Mouse (Mus musculus) heart, embryonic 10.5 days (tissue): ENCODE results near the gene Gm13420. TPM values are rescaled to one million over a fixed set of nuclear protein-coding genes. Genes with fewer than 3 reads are reported as not detected.
"Not testable (repeated sequence)": the region's sequence is repeated elsewhere in the genome, so short reads cannot be mapped to it uniquely, and the experiment has no call there.

ENCODE experiments used
- DNase-seq: peaks from one replicate; pipeline ENCODE4 v3.0.0-alpha.2; 2017; ENCODE audit warnings: low spot score
- H3K27ac ChIP-seq: fragments of 300-500 bp; sonication (generic); 2 replicates; pipeline ENCODE4 v1.5.1; 2016; ENCODE audit warnings: mild to moderate bottlenecking
- H3K27me3 ChIP-seq: fragments of 300-500 bp; sonication (generic); 2 replicates; pipeline ENCODE4 v1.6.1; 2016; ENCODE audit warnings: mild to moderate bottlenecking; ENCODE audit not compliant: poor library complexity, insufficient read depth, severe bottlenecking
- H3K36me3 ChIP-seq: fragments of 300-500 bp; sonication (generic); 2 replicates; pipeline ENCODE4 v1.6.1; 2016; ENCODE audit warnings: mild to moderate bottlenecking, moderate library complexity
- H3K4me1 ChIP-seq: fragments of 300-500 bp; sonication (generic); 2 replicates; pipeline ENCODE4 v1.6.1; 2016; ENCODE audit warnings: mild to moderate bottlenecking
- H3K4me3 ChIP-seq: fragments of 300-500 bp; sonication (generic); 2 replicates; pipeline ENCODE4 v1.5.1; 2016; ENCODE audit warnings: mild to moderate bottlenecking, moderate library complexity
- H3K9me3 ChIP-seq: fragments of 300-500 bp; sonication (generic); 2 replicates; pipeline ENCODE4 v1.6.1; 2016; ENCODE audit warnings: mild to moderate bottlenecking, moderate library complexity
- whole genome bisulfite sequencing: fragments of 180-500 bp; shearing (Covaris S2); methylation state at CpG from one replicate; pipeline ENCODE4 v1.1.7; 2016; 5-methylcytosine and 5-hydroxymethylcytosine counted together
- polyA plus RNA-seq: library from polyadenylated mRNA; unstranded; fragments of >200 nt; fragmentation: Nextera tagmentation; extraction: Ambion mirVana; gene quantifications from 2 replicates; pipeline ENCODE4 v1.2.1, GENCODE M21; 2016

The Gm13420 gene
- polyA plus RNA-seq, 1 experiment from 2014 or later: 0.28 TPM

DNA sequence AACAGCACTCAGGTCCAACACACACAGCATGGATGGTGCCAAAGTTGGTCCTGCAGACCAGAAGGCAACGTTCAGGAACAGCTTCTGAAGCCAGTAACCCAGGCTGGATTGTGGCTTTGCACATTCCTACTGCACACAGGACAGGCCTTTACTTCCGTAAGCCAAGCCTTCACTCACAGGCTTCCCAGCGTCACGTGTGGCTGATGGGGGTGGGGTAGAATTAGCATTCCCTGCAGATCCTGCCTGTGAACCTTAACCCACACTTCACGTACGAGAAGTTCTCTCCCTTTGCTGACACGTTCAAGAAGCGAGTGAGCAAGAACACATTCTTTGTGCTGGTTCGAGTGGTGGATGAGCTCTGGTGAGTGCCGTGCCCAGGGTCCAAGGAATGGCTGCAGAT lies 18.9 kb downstream of the Gm13420 start:
- H3K4me3 ChIP-seq: no peak overlapping the region
- no peak for DNase-seq
- WGBS: 80% methylated on average over 10 of the region's 10 CpGs
- no peaks in the 10 kb centered on the region for H3K27me3 ChIP-seq
- no peak overlapping the region for H3K27ac ChIP-seq
- peaks cover 9% of the 10 kb centered on the region for H3K4me1 ChIP-seq
- H3K9me3 ChIP-seq: no peaks in the 10 kb centered on the region
- peaks cover 93% of the 10 kb centered on the region for H3K36me3 ChIP-seq

DNA sequence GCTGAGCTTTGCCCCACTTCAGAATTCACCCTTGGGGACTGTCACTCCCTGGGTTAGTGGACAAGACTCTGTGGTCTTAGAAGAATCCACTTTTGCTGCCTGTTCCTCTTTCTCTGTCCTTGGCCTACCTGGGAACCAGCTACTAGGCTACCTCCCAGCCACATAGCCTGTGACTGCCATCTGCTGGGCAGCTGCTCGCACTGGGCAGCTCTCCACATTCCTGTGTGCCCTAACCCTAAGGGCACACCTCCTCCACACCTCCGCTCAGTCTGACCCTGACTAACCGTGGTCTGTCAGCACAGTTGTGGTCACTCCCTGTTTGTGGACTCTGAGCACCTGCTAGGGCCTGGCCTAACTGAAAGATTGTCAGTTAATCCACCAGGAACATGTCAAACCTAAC lies 19.9 kb downstream of the Gm13420 start:
- Histone ChIP-seq H3K9me3 (no peaks in the 10 kb centered on the region), H3K36me3 (peaks cover 93% of the 10 kb centered on the region), H3K27ac (no peak overlapping the region), H3K4me1 (no peaks in the 10 kb centered on the region), H3K27me3 (no peaks in the 10 kb centered on the region), H3K4me3 (no peak overlapping the region)
- DNase-seq: no peak
- 60% methylated on average over 3 of the region's 3 CpGs for WGBS

DNA sequence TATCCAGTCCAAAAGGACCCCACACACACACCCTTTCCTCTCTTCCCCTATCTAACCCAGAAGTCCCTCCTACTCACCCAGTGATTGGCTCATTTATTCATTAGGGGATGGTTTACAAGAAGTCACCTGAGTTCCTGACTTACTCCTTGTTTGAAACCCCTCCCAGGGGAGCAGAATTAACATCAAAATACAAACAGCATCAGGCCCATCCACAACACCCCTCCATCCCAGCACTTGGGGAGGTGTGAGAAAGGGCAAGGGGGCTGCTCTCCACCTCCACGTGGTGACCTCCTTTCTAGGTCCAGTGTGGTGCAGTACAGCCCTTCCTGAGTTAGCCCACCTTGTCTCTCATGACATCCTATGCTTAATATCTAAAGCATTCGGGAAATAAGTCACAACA lies 22.0 kb downstream of the Gm13420 start:
- peaks cover 93% of the 10 kb centered on the region for H3K36me3 ChIP-seq
- no peak overlapping the region for H3K4me3 ChIP-seq
- DNase-seq: no peak
- no peaks in the 10 kb centered on the region for H3K9me3 ChIP-seq
- 62% methylated on average over 2 of the region's 2 CpGs for WGBS
- H3K4me1 ChIP-seq: no peaks in the 10 kb centered on the region
- H3K27ac ChIP-seq: no peak overlapping the region
- H3K27me3 ChIP-seq: no peaks in the 10 kb centered on the region

DNA sequence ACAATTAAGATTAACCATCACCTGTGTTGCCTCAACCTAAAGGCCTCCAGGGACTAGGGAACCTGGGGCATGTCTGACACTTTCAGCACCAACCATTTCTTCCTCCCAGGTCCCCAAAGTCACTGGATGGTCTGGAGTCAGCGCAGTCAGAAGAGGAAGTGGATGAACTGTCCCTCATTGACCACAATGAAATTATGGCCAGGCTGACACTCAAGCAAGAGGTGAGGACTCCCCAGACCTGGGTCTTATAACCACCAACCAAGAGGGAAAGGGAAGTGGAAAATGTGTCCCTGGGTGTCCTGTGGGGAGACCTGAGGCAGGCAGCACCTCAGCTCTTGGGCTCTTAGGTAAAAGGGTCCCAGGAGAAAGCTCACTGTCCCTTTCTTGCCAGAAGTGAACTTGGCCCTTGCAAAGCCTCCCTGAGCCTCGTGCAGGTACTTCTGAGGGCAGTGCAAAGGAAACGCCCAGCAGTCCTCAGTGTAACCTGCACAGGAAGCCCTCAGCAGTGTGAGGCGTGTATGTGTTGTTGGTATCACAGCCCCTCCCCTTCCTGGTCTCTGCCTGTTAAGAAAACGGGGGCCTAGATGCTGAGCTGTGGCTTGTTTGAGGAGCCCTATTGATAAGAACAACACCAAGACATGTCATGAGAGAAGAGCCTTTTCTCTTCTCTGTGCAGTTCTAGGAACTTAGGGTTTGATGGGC lies 26.7 kb downstream of the Gm13420 start:
- no peak for DNase-seq
- Histone ChIP-seq H3K36me3 (peaks cover 89% of the 10 kb centered on the region), H3K4me1 (peaks cover 26% of the 10 kb centered on the region), H3K4me3 (no peak overlapping the region), H3K27ac (no peak overlapping the region), H3K27me3 (no peaks in the 10 kb centered on the region), H3K9me3 (no peaks in the 10 kb centered on the region)
- WGBS: 62% methylated on average over 5 of the region's 5 CpGs

DNA sequence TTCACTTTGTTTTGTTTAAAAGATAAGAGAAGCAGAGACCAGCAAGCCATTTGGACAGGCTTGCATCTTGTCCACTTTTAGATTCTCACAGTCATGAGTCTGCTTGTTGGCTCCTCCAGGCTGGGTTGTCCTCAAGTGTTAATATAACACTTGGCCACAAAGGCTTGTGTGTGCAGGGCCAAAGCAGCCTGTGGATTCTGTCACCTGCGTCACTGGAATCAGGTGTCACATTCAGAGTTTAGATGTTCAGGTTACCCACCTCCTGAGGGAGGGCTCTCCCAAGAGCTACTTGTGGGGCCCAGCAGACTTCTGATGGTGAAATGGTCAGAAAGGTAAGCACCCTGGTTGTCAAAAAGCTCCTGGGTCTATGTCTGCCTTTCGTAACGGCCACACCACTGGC lies 28.4 kb downstream of the Gm13420 start:
- WGBS: 71% methylated on average over 3 of the region's 3 CpGs
- no peaks in the 10 kb centered on the region for H3K27me3 ChIP-seq
- H3K9me3 ChIP-seq: no peaks in the 10 kb centered on the region
- peaks cover 85% of the 10 kb centered on the region for H3K36me3 ChIP-seq
- peaks cover 28% of the 10 kb centered on the region for H3K4me1 ChIP-seq
- no peak overlapping the region for H3K4me3 ChIP-seq
- DNase-seq: no peak
- H3K27ac ChIP-seq: peak overlapping the region; percentile 56; the same call in 1 of the 2 replicates

DNA sequence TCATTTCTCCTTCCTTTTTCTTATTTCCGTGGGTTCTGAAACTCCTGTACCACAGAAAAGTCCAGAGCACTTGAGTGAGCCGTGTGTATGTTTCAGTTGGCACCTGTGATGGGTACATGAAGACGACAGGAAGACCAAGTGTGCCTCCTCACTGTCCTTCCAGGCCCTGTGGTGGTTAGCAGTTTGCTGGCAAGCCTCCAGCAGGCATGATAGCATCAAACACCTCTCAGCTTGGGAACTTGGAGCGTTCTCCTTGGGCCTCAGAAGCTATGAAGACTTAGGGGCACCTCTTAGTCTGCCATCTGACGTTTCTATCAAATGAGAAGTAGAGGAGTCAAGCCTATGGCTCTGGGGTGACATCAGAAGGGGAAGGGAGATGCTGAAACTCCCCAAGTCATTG lies 32.9 kb downstream of the Gm13420 start:
- H3K4me1 ChIP-seq: peaks cover 66% of the 10 kb centered on the region
- 84% methylated on average over 5 of the region's 5 CpGs for WGBS
- peaks cover 56% of the 10 kb centered on the region for H3K36me3 ChIP-seq
- no peak for DNase-seq
- no peak overlapping the region for H3K4me3 ChIP-seq
- peak overlapping the region; percentile 4; the same call in 1 of the 2 replicates for H3K27ac ChIP-seq
- no peaks in the 10 kb centered on the region for H3K9me3 ChIP-seq
- H3K27me3 ChIP-seq: no peaks in the 10 kb centered on the region

DNA sequence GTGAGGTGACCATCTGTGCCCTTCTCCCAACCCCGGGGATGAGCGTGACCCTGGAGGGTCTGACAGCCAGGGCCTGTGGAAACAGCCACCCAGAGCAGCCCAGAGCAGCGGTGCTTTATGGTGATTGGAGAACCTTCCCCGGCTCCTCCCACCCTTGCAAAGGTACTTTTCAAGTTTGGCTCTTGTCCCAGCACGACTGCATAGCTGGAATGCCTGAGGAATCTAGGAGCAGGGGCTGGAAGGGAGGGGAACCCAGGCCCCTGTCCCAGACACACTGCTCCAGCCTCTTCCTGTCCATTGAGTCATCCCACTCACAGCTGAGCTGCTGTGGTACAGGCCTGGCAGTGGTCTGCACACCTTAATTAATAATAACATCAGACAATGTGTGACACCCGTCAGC lies 34.8 kb downstream of the Gm13420 start:
- Histone ChIP-seq H3K27me3 (no peaks in the 10 kb centered on the region), H3K9me3 (no peaks in the 10 kb centered on the region), H3K4me3 (peak overlapping the region; percentile 27), H3K4me1 (peaks cover 63% of the 10 kb centered on the region), H3K36me3 (peaks cover 39% of the 10 kb centered on the region), H3K27ac (peak overlapping the region; percentile 73)
- peak; percentile 90 for DNase-seq
- 15% methylated on average over 6 of the region's 6 CpGs for WGBS

DNA sequence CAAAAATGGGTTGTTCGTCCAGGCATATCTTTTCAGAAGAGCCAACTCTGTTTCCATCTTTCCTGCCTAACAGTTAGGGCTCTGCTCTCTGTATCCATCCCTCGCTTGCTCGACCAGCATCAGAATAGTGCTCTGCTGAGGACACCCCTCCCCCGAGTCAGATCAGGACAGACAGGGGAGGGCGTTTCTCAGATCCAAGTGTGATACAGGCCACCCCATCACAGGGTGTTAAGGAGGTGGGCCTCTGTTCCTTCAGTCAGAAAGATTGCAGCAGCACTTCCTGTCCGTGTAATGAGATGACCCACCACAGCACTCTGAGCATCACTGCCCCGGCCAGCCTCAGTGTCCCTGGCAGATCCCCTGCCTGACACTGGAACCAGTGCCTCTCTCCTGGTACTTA lies 35.3 kb downstream of the Gm13420 start:
- Histone ChIP-seq H3K4me1 (peaks cover 67% of the 10 kb centered on the region), H3K27me3 (no peaks in the 10 kb centered on the region), H3K27ac (peak overlapping the region; percentile 73), H3K36me3 (peaks cover 39% of the 10 kb centered on the region), H3K4me3 (peak overlapping the region; percentile 27), H3K9me3 (no peaks in the 10 kb centered on the region)
- no peak for DNase-seq
- 16% methylated on average over 7 of the region's 7 CpGs for WGBS

DNA sequence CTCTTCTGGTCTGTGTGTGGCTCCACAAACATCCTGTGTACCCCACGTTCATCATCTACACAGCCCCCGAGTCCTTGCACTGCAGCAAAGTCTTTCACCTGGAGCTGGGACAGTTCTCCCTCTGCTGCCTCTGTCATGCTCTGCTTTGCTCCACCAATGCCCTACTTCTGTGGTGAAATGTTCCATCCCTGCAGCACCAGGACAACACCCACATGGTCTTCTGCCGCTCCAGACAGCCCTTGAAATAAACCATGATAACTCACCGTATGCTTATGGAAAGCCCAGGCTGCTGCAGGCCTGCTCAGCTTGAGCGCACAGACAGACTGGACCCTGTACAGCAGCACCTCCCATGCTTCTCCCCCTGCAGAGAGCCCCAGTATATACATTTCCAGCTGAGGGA lies 37.4 kb downstream of the Gm13420 start:
- no peak for DNase-seq
- Histone ChIP-seq H3K9me3 (no peaks in the 10 kb centered on the region), H3K27ac (peak overlapping the region; percentile 73; the same call in 1 of the 2 replicates), H3K27me3 (no peaks in the 10 kb centered on the region), H3K4me1 (peaks cover 52% of the 10 kb centered on the region), H3K36me3 (peaks cover 36% of the 10 kb centered on the region), H3K4me3 (no peak overlapping the region)
- 77% methylated on average over 5 of the region's 5 CpGs for WGBS

DNA sequence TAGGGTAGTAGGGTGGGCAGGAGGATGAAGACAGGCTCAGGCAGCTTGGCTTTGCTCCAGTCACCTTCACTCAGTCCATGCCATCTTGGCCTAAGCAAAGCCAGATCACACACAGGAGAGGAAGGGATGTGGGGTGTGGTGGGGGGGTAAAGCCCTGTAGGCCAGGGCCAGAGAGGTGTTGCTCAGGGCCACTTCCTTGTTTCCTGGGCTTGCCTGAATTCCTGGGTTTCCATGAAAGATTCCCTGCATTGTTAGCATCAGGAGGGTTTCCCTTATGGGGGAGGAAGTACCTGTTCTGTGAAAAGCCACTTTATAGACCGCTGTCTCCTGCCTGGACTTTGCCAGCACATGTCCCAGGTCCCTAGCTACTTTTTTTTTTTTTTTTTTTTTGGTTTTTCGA lies 38.0 kb downstream of the Gm13420 start:
- Histone ChIP-seq H3K9me3 (no peaks in the 10 kb centered on the region), H3K36me3 (peaks cover 36% of the 10 kb centered on the region), H3K4me1 (peaks cover 52% of the 10 kb centered on the region), H3K27me3 (no peaks in the 10 kb centered on the region), H3K27ac (no peak overlapping the region), H3K4me3 (no peak overlapping the region)
- DNase-seq: no peak
- 98% methylated on average over 2 of the region's 2 CpGs for WGBS

DNA sequence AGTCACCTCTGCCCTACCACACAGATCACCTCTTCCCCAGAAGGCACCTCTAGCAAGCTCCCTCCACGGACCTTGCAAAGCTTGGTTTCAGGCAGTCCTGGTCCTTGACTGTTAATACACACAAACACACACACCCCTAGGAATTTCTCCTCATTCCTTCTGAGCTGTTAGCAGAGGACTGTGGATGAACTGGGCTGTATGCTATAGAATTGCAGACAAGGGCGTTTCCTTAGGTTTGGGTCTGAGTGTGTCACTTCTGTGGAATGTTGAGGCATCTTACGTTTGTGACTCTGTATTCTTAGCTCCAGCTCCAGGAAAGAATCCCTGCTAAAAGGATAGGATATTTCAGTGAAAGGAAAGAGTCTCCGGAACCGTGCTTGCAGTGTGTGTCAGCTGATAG lies 39.6 kb downstream of the Gm13420 start:
- peaks cover 44% of the 10 kb centered on the region for H3K4me1 ChIP-seq
- H3K36me3 ChIP-seq: peaks cover 49% of the 10 kb centered on the region
- no peak for DNase-seq
- no peaks in the 10 kb centered on the region for H3K9me3 ChIP-seq
- no peaks in the 10 kb centered on the region for H3K27me3 ChIP-seq
- 68% methylated on average over 5 of the region's 5 CpGs for WGBS
- no peak overlapping the region for H3K4me3 ChIP-seq
- H3K27ac ChIP-seq: no peak overlapping the region

DNA sequence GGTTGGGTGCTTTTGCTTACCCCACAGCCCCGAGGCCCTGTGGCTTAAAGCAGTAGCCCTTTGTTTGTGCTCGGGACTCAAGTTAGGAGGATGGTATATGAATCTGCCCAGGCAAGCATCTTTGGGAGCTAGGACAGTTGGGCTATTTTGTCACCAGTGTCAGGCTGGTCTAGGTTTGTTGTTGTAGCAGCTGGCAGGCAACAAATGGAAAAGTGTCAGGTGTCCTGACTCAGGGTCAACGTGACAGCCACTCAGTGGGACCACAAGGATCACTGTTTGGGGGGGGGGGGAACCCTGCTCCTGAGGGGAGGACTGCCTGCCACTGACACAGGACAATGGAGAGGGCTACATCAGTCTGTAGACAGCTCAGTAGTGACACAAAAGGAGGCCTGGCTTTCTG lies 40.4 kb downstream of the Gm13420 start:
- 63% methylated on average over 3 of the region's 3 CpGs for WGBS
- H3K36me3 ChIP-seq: peaks cover 57% of the 10 kb centered on the region

DNA sequence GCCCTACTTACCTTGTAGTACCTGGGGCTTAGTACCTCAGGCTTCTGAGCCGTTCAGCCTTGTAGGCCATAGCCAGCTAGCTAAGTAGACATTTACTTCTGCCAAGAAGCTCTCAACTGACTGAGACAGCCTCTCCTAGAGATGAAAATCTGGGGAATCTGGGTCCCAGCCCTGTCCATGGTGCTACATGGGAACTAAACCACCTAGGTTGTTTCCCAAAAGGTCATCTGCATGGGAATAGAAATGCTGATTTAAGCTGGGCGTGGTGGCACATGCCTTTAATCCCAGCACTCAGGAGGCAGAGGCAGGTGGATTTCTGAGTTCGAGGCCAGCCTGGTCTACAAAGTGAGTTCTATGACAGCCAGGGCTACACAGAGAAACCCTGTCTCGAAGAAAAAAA lies 43.3 kb downstream of the Gm13420 start:
- 92% methylated on average over 4 of the region's 4 CpGs for WGBS

More for the DNA sequence above, 40.4 kb downstream of the Gm13420 start:
- DNase-seq: no peak
- no peak overlapping the region for H3K4me3 ChIP-seq
- no peaks in the 10 kb centered on the region for H3K27me3 ChIP-seq
- no peaks in the 10 kb centered on the region for H3K9me3 ChIP-seq
- H3K4me1 ChIP-seq: peaks cover 36% of the 10 kb centered on the region
- H3K27ac ChIP-seq: no peak overlapping the region

DNA sequence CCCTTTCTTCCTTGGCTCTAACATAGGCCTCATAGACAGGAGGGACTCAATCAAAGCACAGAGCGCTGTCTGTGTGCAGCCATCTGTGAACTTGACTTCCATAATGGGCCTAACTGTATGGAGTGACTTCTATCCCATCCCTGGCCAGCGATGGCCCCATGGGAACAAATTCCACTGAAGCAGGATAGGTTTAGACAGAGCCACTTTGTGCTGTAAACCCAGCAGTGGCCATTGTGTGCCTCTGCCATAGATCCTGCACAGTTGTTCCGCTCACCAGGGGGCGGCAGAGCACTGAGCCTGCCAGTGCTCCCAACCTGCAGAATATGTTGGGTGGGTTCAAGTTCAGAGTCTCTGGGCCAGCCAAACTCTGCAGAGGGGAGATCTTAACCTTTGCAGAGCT lies 43.8 kb downstream of the Gm13420 start:
- Histone ChIP-seq H3K36me3 (peaks cover 78% of the 10 kb centered on the region), H3K4me1 (peaks cover 14% of the 10 kb centered on the region), H3K27me3 (no peaks in the 10 kb centered on the region), H3K9me3 (no peaks in the 10 kb centered on the region), H3K4me3 (no peak overlapping the region), H3K27ac (no peak overlapping the region)
- DNase-seq: no peak
- 81% methylated on average over 4 of the region's 4 CpGs for WGBS

More for the DNA sequence above, 43.3 kb downstream of the Gm13420 start:
- Histone ChIP-seq H3K4me1 (peaks cover 14% of the 10 kb centered on the region), H3K36me3 (peaks cover 73% of the 10 kb centered on the region)
- not testable (repeated sequence) for H3K27me3 ChIP-seq, H3K9me3 ChIP-seq, H3K27ac ChIP-seq, DNase-seq, H3K4me3 ChIP-seq
